Mouse (Mus musculus) erythroblast, embryonic 14.5 days (primary cell): ENCODE data around the gene C1qtnf6.

Experiments
- GATA1 ChIP-seq: IDR thresholded peaks from 2 replicates; pipeline ENCODE4 v1.6.1; 2012; ENCODE audit warnings: low read length, inconsistent platforms, mixed read lengths
- TAL1 ChIP-seq: IDR thresholded peaks from 3 replicates; pipeline ENCODE4 v1.6.1; 2012; ENCODE audit warnings: low read length, inconsistent platforms, mixed read lengths

- TF ChIP-seq GATA1 (no peak), TAL1 (no peak)
Measured at GRCm38 (mm10) chr15:78546060-78546459, 14.8 kb upstream of the C1qtnf6 start.
